Mouse (Mus musculus) left cerebral cortex, adult 11 months (tissue): ENCODE data around the gene Shc1.

ENCODE experiments used
- DNase-seq: peaks from one replicate; pipeline ENCODE4 v3.0.0; 2022; ENCODE audit warnings: low spot score

Gene Shc1

DNA sequence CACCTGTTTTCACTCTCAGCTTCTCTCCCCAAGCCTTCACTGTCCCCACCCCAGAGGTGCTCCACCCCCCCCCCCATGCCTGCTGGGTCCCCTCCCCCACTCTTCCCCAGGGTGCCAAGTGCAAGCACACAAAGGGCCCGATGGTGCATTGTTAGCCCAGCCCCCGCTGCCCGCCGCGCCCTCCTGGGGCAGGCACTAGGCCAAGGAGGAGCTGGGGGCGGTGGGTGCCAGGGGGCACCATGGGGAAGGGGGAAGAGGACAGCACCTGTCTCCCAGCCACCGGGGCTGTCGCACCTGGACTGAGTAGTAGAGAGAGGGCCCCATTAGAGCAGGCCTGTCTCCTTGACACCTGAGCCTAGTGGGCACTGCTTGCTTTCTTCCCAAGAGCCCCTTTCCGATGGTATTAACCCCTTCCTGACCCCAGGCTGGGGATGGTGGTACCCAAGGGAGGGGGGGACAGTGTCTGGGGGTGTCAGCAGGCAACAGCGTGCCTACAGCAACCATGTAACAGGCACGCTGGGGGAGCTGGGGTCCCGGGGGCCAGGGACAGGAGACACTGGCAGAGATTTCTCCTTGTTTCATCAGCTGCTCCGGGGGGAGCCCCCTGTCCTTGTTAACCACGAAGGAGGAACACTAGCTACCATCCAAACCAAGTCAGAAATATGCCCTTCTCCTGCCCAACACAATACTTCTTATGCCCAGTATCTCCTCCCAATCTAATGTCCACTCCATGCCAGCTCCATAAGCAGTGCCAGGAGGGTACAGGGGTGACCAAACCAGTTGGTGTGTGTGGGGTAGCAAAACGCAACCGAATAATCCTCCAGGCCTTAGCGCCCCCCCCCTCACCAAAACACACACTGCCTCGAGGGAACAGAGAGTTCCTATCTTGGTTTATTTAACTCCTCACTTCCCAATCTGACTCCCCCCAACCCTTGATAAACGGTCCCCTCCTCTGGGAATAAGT lies 27.3 kb upstream of the Shc1 start:
- DNase-seq, result no peak

- DNase-seq, result no peak
These were observed 26.4 kb upstream of the Shc1 start for GRCm38 (mm10) chr3:89391663-89392511.

GRCm38 (mm10) chr3:89392871-89393311 lies 25.4 kb upstream of the Shc1 start:
- DNase-seq, result no peak

DNA sequence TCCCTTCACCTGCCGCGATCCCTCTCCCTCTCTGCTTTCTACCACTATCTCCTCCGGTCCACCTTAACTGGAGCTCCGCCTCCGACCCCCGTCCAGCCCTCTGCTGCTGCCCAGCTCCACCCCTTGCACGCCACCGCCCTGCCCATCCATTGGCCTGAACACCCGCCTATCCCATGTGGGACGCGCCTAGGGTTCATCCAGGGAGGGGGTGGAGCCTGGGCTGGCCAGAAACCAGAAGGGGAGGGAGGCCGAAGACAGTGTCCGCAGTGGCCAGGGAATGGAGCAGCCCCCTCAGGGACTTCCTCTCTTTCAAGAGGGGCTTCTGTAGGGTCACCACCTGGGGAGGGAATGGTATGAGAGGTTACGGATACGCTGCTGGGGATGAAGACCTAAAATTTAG lies 24.6 kb upstream of the Shc1 start:
- peak; percentile 93 for DNase-seq

DNA sequence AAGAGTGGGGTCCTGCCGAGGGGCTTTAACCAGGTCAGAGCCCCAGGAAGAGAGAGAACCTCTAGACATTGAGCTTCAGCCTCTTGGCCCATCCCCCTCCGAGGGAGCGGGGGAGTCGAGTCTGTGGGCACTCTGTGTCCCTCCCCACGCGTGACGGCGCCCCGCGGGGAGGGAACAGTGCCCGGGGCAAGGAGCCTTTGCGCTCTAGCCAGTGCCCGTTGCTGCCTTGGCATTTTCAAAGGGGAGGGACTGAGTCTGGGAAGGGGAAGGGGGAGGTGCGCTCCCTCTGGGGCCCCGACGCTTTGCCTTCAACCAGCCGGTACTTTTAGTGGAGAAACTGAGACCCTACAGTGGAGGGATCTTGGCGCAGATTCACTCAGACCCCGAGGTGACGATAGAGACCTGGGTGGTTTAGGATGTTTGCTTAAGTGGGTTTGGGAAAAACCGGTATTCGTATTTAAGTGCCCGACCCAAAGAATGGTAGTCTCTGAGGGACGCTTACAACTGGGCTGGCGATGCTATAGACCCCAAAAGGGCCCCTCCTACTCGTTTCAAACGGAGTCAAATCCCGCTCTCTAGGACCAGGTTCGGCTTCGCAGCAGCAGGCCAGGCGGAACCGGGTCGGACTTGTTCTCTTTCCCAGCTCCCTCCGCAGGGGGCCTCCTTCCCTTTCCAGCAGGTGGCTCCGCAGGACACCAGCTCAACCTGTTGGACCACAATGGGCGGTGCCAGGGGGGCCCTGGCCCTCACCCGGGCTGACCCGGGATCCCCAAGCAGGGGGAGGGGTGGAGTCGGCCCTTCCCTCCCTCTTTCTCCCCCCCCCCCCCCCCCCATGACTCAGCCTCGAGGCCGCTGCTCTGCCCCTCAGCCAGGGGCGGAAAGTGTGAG lies 24.0 kb upstream of the Shc1 start, which contains the start of gene Zbtb7b:
TSS of gene Zbtb7b (minus strand) at position 771 of the 888 bp plus-strand sequence.
- DNase-seq, result no peak

- DNase-seq, result no peak
These were observed 23.4 kb upstream of the Shc1 start for GRCm38 (mm10) chr3:89394894-89395256.

DNA sequence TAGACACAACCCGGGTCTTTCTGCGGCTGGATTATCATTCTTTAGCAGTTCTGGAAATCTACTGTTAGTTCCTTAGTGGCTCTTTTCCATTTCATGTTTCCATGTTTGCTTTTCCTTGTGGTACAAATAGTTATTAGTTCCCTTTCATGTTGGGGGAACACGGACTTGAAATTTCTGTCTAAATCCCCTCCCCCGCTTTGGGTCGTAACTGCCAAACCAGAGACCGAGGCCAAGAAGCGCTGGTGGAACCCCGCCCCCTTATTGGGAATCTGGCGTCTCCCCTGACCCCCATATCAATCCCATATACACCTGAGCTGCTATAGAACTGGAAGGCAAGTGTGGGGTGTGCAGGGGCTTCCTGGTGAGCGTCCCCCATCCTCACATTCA lies 22.8 kb upstream of the Shc1 start:
- no peak for DNase-seq

GRCm38 (mm10) chr3:89395806-89396653 lies 22.2 kb upstream of the Shc1 start:
- DNase-seq, result no peak

- DNase-seq, result no peak
These were observed 21.6 kb upstream of the Shc1 start for GRCm38 (mm10) chr3:89396654-89397005.

GRCm38 (mm10) chr3:89401329-89401728 lies 16.9 kb upstream of the Shc1 start:
- DNase-seq, result no peak

GRCm38 (mm10) chr3:89402693-89403092 lies 15.6 kb upstream of the Shc1 start, which contains the start of gene Lenep:
Gene Lenep (minus strand): TSS chr3:89402793.
- DNase-seq, result no peak

DNA sequence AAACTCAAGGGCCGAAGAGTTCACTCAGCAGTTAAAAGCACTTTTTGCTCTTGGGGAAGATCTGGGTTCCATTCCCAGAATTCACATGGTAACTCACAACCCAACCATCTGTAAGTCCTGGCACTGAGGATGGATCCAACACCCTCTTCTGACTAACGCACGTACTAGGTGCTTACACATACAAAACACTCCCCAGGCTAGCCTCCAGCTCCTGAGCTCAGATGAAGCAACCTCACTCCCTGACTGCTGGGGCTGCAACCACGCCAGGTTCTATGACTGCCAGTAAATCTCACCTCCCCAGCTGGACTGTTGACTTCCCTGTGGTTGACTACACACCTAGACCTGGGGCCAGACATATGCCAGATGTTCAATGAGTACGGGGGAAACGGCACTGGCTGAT lies 11.4 kb upstream of the Shc1 start:
- no peak for DNase-seq

GRCm38 (mm10) chr3:89408448-89408847 lies 9.8 kb upstream of the Shc1 start:
- no peak for DNase-seq

- DNase-seq, result no peak
These were observed 8.5 kb upstream of the Shc1 start for GRCm38 (mm10) chr3:89409701-89410100.

- no peak for DNase-seq
These were observed 7.4 kb upstream of the Shc1 start for GRCm38 (mm10) chr3:89410864-89411263.

GRCm38 (mm10) chr3:89411490-89412393 lies 6.5 kb upstream of the Shc1 start, which contains the start of gene Flad1:
Gene Flad1 (minus strand): TSS chr3:89411870.
- DNase-seq, result peak; percentile 100

- DNase-seq, result no peak
These were observed 2.1 kb upstream of the Shc1 start for GRCm38 (mm10) chr3:89416158-89416557.

DNA sequence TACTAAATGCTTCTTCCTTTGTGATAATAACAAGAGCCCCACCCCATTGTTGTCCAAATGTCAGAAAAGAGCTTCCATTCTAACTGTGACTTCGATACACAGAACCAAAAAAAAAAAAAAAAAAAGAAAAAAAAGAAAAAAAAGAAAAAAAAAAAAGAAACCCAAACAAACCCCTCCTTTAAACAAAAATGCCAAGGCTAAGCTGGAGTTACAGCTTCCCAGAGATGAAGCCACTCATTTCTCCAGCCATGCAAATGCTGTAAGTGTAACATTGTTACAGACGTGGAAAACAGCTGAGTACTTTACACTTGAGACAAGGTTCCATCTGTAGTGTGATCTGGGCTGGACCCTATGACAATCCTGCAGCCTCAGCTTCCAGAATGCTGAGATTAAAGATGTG lies 1.1 kb upstream of the Shc1 start:
- no peak for DNase-seq

- DNase-seq, result no peak
These were observed 438 bp upstream of the Shc1 start for GRCm38 (mm10) chr3:89417840-89418169.

GRCm38 (mm10) chr3:89418861-89419250 lies 613 bp downstream of the Shc1 start:
- DNase-seq, result no peak
